ENCODE assay signal across 16 mouse cellular contexts in the genomic region with DNA sequence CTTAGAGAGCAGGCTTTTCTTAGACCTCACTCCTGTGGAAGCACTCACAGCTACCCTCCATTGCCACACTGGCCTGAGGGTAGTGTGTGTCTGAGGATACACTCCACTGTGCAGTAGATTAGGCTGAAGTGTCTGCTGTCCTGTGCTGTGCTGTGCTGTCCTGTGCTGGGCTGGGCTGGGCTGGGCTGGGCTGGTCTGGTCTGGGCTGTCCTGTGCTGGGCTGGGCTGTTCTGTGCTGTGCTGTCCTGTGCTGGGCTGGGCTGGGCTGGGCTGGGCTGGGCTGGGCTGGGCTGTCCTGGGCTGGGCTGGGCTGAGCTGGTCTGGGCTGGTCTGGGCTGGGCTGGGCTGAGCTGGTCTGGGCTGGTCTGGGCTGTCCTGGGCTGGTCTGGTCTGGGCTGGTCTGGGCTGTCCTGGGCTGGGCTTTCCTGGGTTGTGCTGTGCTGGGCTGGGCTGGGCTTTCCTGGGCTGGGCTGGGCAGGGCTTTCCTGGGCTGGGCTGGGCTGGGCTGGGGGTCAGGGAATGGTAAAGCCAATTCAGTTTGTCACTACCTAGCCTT. TPM values are rescaled to one million over a fixed set of nuclear protein-coding genes. Genes with fewer than 3 reads are reported as not detected.
DNase-seq lines count a peak whose midpoint lies in the region; ATAC-seq and TF ChIP-seq lines count a peak whose summit lies in the region.
"Had no signal": no experiment of that assay in that cellular context is flagged by ENCODE, and none has a peak within 500 bp of the region (broad histone marks: within the 10 kb centered on the region; RNA-seq: fewer than 3 reads in every experiment).

No protein-coding gene starts in this region.

- H3K27ac ChIP-seq in hindbrain, embryonic 13.5 days = no peak overlapping the region
- no peak overlapping the region for H3K27ac ChIP-seq in hindbrain, embryonic 11.5 days (ENCODE audit: low read depth, low read length)
- H3K27ac ChIP-seq in liver, embryonic 16.5 days (ENCODE audit: low read length) = no peak overlapping the region
- H3K27ac ChIP-seq in cerebellum, adult 2 months (ENCODE audit: insufficient read depth, low read length) = no peak overlapping the region
- H3K27ac ChIP-seq: gastrocnemius, adult 2 months had no signal

- peak; percentile 41 for ATAC-seq in hindbrain, embryonic 13.5 days (ENCODE audit: low FRiP score)
- ATAC-seq in hindbrain, embryonic 11.5 days (ENCODE audit: low FRiP score) = no peak
- peak; percentile 55 for ATAC-seq in erythroblast, adult 5-6 weeks (replicated peaks; ENCODE audit: low FRiP score, poor library complexity, severe bottlenecking)
- ATAC-seq in liver, embryonic 16.5 days (ENCODE audit: low read depth) = peak; percentile 70
- no peak for ATAC-seq in frontal cortex, adult (ENCODE audit: low TSS enrichment)

- H3K4me2 ChIP-seq in hindbrain, embryonic 13.5 days = no peak overlapping the region
- H3K4me2 ChIP-seq in hindbrain, embryonic 11.5 days (replicated peaks; ENCODE audit: low read depth, low read length) = no peak overlapping the region
- H3K4me2 ChIP-seq in liver, embryonic 16.5 days (ENCODE audit: low read depth, low read length) = no peak overlapping the region

- H3K9me3 ChIP-seq in hindbrain, embryonic 13.5 days = no peaks in the 10 kb centered on the region
- no peaks in the 10 kb centered on the region for H3K9me3 ChIP-seq in hindbrain, embryonic 11.5 days (ENCODE audit: control insufficient read depth, low read length)
- H3K9me3 ChIP-seq in liver, embryonic 16.5 days (replicated peaks; ENCODE audit: control insufficient read depth, low read length) = no peaks in the 10 kb centered on the region

- H3K4me1 ChIP-seq in hindbrain, embryonic 13.5 days (replicated peaks) = peaks cover 19% of the 10 kb centered on the region
- no peaks in the 10 kb centered on the region for H3K4me1 ChIP-seq in hindbrain, embryonic 11.5 days (replicated peaks; ENCODE audit: control insufficient read depth, insufficient read depth, low read length)
- peaks cover 4% of the 10 kb centered on the region for H3K4me1 ChIP-seq in liver, embryonic 16.5 days (ENCODE audit: control insufficient read depth, low read depth, low read length)
- H3K4me1 ChIP-seq in cerebellum, adult 2 months (ENCODE audit: control insufficient read depth, insufficient read depth, low read length) = peaks cover 4% of the 10 kb centered on the region

- no peak for TF ChIP-seq POLR2A in cerebellum, adult 2 months (IDR thresholded peaks at IDR 0.05; ENCODE audit: borderline replicate concordance, insufficient read depth, low read length)

- no peaks in the 10 kb centered on the region for H3K27me3 ChIP-seq in hindbrain, embryonic 13.5 days
- H3K27me3 ChIP-seq in hindbrain, embryonic 11.5 days (ENCODE audit: control insufficient read depth, insufficient read depth, low read length) = no peaks in the 10 kb centered on the region
- H3K27me3 ChIP-seq in liver, embryonic 16.5 days (ENCODE audit: control insufficient read depth, insufficient read depth, low read depth, low read length) = no peaks in the 10 kb centered on the region
- H3K27me3 ChIP-seq in cerebellum, adult 2 months (ENCODE audit: control insufficient read depth, insufficient read depth, low read length) = no peaks in the 10 kb centered on the region

- H3K9ac ChIP-seq in hindbrain, embryonic 13.5 days = no peak overlapping the region
- no peak overlapping the region for H3K9ac ChIP-seq in hindbrain, embryonic 11.5 days (ENCODE audit: low read depth, low read length)
- H3K9ac ChIP-seq in liver, embryonic 16.5 days (ENCODE audit: low read depth, low read length) = no peak overlapping the region

- no peak for TF ChIP-seq CTCF in cerebellum, adult 2 months (IDR thresholded peaks at IDR 0.05; ENCODE audit: borderline replicate concordance, insufficient read depth, low read depth, low read length)

- H3K36me3 ChIP-seq in hindbrain, embryonic 13.5 days = no peaks in the 10 kb centered on the region
- no peaks in the 10 kb centered on the region for H3K36me3 ChIP-seq in hindbrain, embryonic 11.5 days (ENCODE audit: control insufficient read depth, insufficient read depth, low read length)
- no peaks in the 10 kb centered on the region for H3K36me3 ChIP-seq in liver, embryonic 16.5 days (ENCODE audit: control insufficient read depth, insufficient read depth)

- no peak for DNase-seq in hindbrain, embryonic 11.5 days (ENCODE audit: low spot score)
- DNase-seq in NIH3T3 (ENCODE audit: low read depth) = peak; percentile 44
- DNase-seq in cerebellum, adult 2 months = no peak
- DNase-seq in right cerebral cortex, postnatal 10 days (ENCODE audit: low spot score in 2 of 2) = no peak
- DNase-seq: cerebellum, adult 8-10 months; gastrocnemius, adult 2 months; kidney, postnatal 25 days; lung, postnatal 14 days; thymus, postnatal 14 days had no signal

- H3K4me3 ChIP-seq in hindbrain, embryonic 13.5 days = no peak overlapping the region
- H3K4me3 ChIP-seq in hindbrain, embryonic 11.5 days (ENCODE audit: low read depth, low read length) = no peak overlapping the region
- H3K4me3 ChIP-seq in liver, embryonic 16.5 days (ENCODE audit: low read depth, low read length) = no peak overlapping the region
- no peak overlapping the region for H3K4me3 ChIP-seq in cerebellum, adult 2 months (replicated peaks; ENCODE audit: insufficient read depth, low read depth, low read length)
- H3K4me3 ChIP-seq: gastrocnemius, adult 2 months; myocyte had no signal

RNA-seq across cellular contexts. Expression of a gene that starts 31.5 kb away (rescaled TPM):
- 0.36 and 0.39 TPM in 2 replicates for polyA plus RNA-seq in hindbrain, embryonic 13.5 days (2015; fragmentation: Nextera tagmentation; extraction: Ambion mirVana)
- 0.14 TPM in 1 of 2 replicates, not detected in the other for polyA plus RNA-seq in hindbrain, embryonic 11.5 days (2014; fragmentation: Nextera tagmentation; extraction: Ambion mirVana)
- total RNA-seq in erythroblast, adult 5-6 weeks (2015; ENCODE audit: low replicate concordance) = not detected in 2 replicates
- not detected in 2 replicates for total RNA-seq in erythroblast, adult 5-6 weeks (2017; ENCODE audit: low replicate concordance)
- not detected in 2 replicates for polyA plus RNA-seq in liver, embryonic 16.5 days (2015; fragmentation: Nextera tagmentation; extraction: Ambion mirVana)
- polyA plus RNA-seq in cerebellum, adult 2 months (2012; rRNA removed) = 0.07 and 0.17 TPM in 2 replicates
- total RNA-seq: gastrocnemius, adult 2 months; hematopoietic stem cell, adult 5-6 weeks had no signal
- polyA plus RNA-seq: embryonic facial prominence, embryonic 14.5 days; myocyte had no signal

Comparison
In these comparisons a context has a peak if more than half of its experiments do, and no peak if none do; other contexts are left out.
1. ATAC-seq: peak in hindbrain, embryonic 13.5 days (single experiment), erythroblast, adult 5-6 weeks (single experiment) and liver, embryonic 16.5 days (single experiment); none in hindbrain, embryonic 11.5 days (single experiment) and frontal cortex, adult (single experiment).